Mouse (Mus musculus): ENCODE measurements around the gene Atp2b4. TPM values are rescaled to one million over a fixed set of nuclear protein-coding genes. Genes with fewer than 3 reads are reported as not detected.

Atp2b4 gene
- total RNA-seq, 4 experiments from 2014 or later: 15.9 to 20.8 (median 18.8) TPM

DNA sequence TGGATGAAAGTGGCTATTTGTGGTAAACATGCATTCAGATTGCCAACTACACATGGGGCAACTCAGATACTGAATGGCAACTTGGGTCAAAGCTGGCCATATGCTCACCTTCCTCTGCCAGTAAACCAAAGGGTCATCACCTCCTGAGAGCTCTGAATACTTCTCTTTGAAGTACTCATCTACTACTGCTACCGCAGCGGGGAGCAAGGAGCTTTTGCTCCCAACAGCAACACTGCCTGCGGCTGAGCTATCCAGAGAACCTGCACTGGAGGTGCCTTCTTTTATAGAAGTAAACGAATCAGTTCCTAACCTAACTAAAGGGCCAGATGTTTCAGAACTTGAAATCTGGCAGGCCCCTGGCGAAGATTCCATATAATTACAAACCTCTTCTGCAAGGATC lies 144.0 kb downstream of the Atp2b4 start:
- DNase-seq (ENCODE audit: low spot score): no peak

GRCm38 (mm10) chr1:133653033-133653432 lies 147.8 kb downstream of the Atp2b4 start:
- DNase-seq (ENCODE audit: low spot score): no peak

DNA sequence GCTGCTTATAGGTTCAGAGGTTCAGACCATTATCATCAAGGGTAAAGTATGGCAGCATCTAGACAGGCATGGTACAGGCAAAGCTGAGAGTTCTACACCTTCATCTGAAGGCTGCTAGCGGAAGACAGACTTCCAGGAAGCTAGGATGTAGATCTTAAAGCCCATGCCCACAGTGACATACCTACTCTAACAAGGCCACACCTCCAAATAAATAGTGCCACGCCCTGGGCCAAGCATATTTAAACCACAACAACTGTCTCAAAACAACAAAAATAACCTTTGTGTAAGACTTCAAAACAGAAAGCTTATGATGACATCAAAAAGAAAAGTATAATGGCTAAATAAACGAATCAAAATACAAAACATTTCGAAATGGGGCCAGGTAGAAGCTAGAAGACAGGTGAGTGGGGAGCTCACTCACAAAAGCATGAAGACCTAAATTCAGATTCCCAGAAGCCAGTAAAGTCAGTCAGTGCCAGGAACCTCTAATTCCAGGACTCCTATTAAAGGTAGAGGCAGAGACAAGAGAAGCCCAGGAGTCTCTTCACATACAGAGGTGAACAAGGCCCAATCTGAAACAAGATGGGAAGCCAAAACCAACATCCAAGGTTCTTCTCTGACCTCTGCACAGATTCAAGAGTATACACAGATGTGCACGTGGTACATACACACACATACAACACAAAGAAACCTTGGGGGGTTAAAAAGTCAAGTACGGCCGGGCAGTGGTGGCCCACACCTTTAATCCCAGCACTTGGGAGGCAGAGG lies 150.4 kb downstream of the Atp2b4 start:
- DNase-seq (ENCODE audit: low spot score): no peak

Small RNA genes within 50 kb of the gene (microRNA-seq; reads per million reads assigned to microRNA genes)
- not detected for gene Mir6903

Other genes starting within 250 kb of the Atp2b4 start
- 10 to 100 TPM; 56.9 to 65.9 (median 62.7) TPM for gene Snrpe, start 190.8 kb downstream of the Atp2b4 start, total RNA-seq (2022)
- gene Zbed6, start 140.2 kb downstream of the Atp2b4 start, total RNA-seq (2022): 1 to 10 TPM; 2.0 to 4.7 (median 3.3) TPM
- 10 to 100 TPM; 11.2 to 15.3 (median 13.6) TPM for gene Gm38394, start 139.7 kb downstream of the Atp2b4 start, total RNA-seq (2022)
- under 1 TPM in 3 of 4 experiments, not detected in 1; 0.19 to 0.38 (median 0.23) TPM for gene Lax1, start 110.9 kb downstream of the Atp2b4 start, total RNA-seq (2022)
- under 1 TPM in 2 of 4 experiments, not detected in 2; 0.31 to 0.44 TPM for gene Optc, start 107.0 kb upstream of the Atp2b4 start, total RNA-seq (2022)
- gene Prelp, start 120.4 kb upstream of the Atp2b4 start, total RNA-seq (2022): 10 to 100 TPM; 26.0 to 28.4 (median 27.1) TPM
- 10 to 100 TPM in 1 of 4 experiments, 1 to 10 TPM in 3; 5.9 to 14.1 (median 8.2) TPM for gene Fmod, start 236.2 kb upstream of the Atp2b4 start, total RNA-seq (2022)